Mouse (Mus musculus) cortical plate, adult 2 months (tissue): ENCODE results near the gene Hdac9. TPM values are rescaled to one million over a fixed set of nuclear protein-coding genes. Genes with fewer than 3 reads are reported as not detected.

ENCODE experiments used
- H3K27ac ChIP-seq: fragments of 200-500 bp; 2 replicates; pipeline ENCODE4 v1.5.1; 2012; ENCODE audit warnings: low read length, control low read depth, inconsistent platforms; ENCODE audit not compliant: insufficient read depth
- H3K4me1 ChIP-seq: fragments of 200-500 bp; 2 replicates; pipeline ENCODE4 v1.6.1; 2011; ENCODE audit warnings: low read length; ENCODE audit not compliant: control insufficient read depth, insufficient read depth
- H3K4me3 ChIP-seq: fragments of 200-500 bp; 2 replicates; pipeline ENCODE4 v1.5.1; 2011; ENCODE audit warnings: mild to moderate bottlenecking, low read length, control low read depth; ENCODE audit not compliant: insufficient read depth
- CTCF ChIP-seq: fragments of 200-500 bp; IDR thresholded peaks from 2 replicates; pipeline ENCODE4 v1.5.1; 2011; ENCODE audit warnings: mild to moderate bottlenecking, control low read depth, low read length; ENCODE audit not compliant: insufficient read depth; ENCODE audit errors: extremely low read depth
- POLR2A ChIP-seq: fragments of 200-500 bp; IDR thresholded peaks from 2 replicates; pipeline ENCODE4 v1.6.1; 2011; ENCODE audit warnings: mild to moderate bottlenecking, low read length, control low read depth; ENCODE audit not compliant: insufficient read depth; ENCODE audit errors: extremely low read depth
- polyA plus RNA-seq: library from polyadenylated mRNA; depleted of rRNA; stranded (reverse); fragments of >200 nt; gene quantifications from 2 replicates; pipeline ENCODE4 v1.2.3, GENCODE M21; 2012

Hdac9 gene
- polyA plus RNA-seq, 1 experiment, result 23.8 TPM

DNA sequence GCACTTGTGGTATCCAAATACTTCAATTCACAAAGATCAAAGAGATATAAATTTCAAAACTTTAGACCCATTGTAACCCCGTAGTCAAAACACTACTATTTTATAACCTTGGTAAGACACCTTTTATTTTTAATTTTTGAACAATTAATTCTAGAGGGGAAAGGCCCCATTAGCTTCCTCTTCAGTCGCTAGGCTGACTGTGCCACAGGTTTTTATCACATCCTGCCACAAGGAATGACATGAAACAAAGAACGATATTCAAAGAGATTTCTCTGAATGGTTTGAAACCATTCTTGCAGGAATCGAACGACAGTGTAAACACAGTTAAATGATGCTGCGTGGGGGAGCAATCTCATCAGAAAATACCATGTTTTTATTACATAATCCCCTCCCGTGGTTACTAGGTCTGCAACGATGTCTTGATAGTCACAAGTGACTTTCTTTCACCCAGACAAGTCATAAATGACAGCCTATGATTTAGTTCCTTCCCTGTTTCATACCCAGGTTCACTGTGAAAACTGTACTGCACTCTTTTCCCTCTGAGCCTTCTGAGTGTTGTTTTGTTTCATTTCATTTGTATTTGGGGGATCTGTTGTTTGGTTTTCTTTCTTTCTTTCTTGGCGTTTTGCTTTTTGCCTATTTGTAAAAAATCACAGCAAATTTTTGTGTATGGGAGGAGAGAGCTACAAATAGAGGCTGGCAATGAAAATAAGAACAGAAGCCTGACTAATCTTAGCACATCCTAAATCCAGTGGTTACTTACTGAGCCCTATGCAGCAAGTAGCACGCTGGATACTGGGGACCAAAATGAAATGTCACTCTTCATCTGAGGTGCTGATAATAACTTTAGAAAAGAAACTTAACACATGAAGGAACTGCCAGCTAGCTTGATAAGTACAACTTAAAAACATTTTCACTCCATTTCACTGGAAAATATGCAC lies 105.0 kb downstream of the Hdac9 start:
- Histone ChIP-seq H3K4me3 (no peak overlapping the region), H3K27ac (no peak overlapping the region), H3K4me1 (peaks cover 3% of the 10 kb centered on the region; the same call in 1 of the 2 replicates)
- no peak for TF ChIP-seq POLR2A
- TF ChIP-seq CTCF, result no peak

GRCm38 (mm10) chr12:34810221-34810620 lies 106.7 kb downstream of the Hdac9 start:
- no peak overlapping the region for H3K4me3 ChIP-seq
- H3K4me1 ChIP-seq, result peaks cover 3% of the 10 kb centered on the region; the same call in 1 of the 2 replicates
- no peak overlapping the region for H3K27ac ChIP-seq
- TF ChIP-seq POLR2A (no peak), CTCF (no peak)

DNA sequence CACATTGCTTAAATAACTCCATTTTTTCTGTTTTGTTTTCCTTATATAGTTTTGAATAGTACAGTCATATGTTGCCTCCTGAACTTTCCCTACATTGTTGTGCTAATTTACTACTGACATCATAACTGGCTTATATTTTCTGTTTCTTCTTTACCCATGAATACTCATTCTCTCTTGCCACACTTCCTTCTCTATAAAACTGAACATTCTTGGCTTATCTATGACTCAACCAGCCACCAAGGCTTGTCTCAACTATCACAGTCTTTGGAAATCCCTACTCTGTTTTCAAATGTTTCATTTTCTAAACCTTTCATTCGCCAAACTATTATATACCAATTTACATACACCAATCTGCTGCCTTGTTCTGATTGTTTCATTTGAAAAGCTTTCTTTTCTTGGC lies 108.7 kb downstream of the Hdac9 start:
- TF ChIP-seq POLR2A (no peak), CTCF (no peak)
- Histone ChIP-seq H3K4me1 (peaks cover 3% of the 10 kb centered on the region; the same call in 1 of the 2 replicates), H3K27ac (no peak overlapping the region), H3K4me3 (no peak overlapping the region)

- 0 out of 2 replicates have a peak, but pooled peaks cover 2% of the 10 kb centered on the region for H3K4me1 ChIP-seq
- TF ChIP-seq CTCF, result no peak
- no peak for TF ChIP-seq POLR2A
- no peak overlapping the region for H3K4me3 ChIP-seq
- H3K27ac ChIP-seq, result no peak overlapping the region
Measured at GRCm38 (mm10) chr12:34806528-34806927, 110.4 kb downstream of the Hdac9 start.

DNA sequence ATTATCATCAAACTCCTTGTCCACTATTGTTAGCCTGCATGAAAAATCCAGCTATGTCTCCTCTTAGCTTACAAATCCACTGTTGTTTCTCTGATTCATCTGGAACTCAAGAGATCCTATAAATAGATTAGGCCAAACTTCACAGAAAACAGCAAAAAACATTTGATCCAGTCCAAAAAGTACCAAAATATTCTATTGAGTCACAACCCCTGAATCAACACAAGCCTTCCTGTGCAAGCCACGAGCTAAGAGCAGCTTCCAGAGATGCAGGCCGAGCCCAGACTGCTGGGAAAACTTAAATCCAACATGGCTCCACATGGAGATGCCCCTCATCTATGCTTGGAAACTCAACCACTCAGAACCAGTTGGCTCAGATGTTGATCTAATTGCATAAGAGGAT lies 113.2 kb downstream of the Hdac9 start:
- H3K4me3 ChIP-seq, result no peak overlapping the region
- H3K27ac ChIP-seq, result no peak overlapping the region
- TF ChIP-seq CTCF (no peak), POLR2A (no peak)
- 0 out of 2 replicates have a peak, but pooled peaks cover 2% of the 10 kb centered on the region for H3K4me1 ChIP-seq

DNA sequence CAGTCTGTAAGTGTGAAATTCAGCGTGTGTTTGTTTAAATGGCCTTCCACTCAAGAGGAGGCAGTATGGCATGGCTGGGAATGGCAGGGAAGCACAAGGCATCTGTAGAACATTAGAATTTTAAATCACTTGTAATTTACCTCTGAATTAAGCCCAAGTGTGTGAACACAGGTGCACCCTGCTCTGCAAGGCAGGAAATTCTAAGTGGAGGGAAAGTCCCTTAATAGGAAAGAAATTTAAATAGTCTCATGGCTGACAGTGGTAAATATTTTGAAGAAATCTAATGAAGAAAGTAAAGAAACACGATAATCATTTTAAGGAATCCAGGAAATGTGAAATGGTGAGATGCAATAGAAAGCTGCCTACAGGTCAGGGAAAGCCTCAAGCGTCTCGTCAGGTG lies 114.6 kb downstream of the Hdac9 start:
- H3K4me1 ChIP-seq, result 0 out of 2 replicates have a peak, but pooled peaks cover 2% of the 10 kb centered on the region
- TF ChIP-seq POLR2A (no peak), CTCF (no peak)
- no peak overlapping the region for H3K27ac ChIP-seq
- no peak overlapping the region for H3K4me3 ChIP-seq

DNA sequence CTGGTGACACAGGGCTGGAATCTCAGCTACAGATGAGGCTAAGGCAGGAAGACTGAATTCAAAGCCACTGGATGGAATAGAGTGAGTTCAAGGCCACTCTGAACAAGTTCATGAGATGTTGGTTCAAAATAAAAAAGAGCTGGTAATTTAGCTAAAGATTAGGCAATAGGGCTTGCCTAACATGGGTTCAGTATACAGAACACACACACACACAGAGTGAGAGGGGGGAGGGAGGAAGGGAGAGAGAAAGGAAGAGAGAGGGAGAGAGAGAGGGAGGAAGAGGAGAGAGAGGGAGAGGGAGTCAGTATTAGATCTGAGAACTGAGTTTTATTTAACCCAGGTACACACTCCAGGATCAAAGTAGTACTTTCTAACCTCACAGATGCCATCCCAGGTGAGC lies 115.1 kb downstream of the Hdac9 start:
- Histone ChIP-seq H3K27ac (no peak overlapping the region), H3K4me1 (0 out of 2 replicates have a peak, but pooled peaks cover 2% of the 10 kb centered on the region), H3K4me3 (no peak overlapping the region)
- no peak for TF ChIP-seq POLR2A
- no peak for TF ChIP-seq CTCF

- H3K27ac ChIP-seq, result no peak overlapping the region
- TF ChIP-seq POLR2A (no peak), CTCF (no peak)
- no peaks in the 10 kb centered on the region for H3K4me1 ChIP-seq
- no peak overlapping the region for H3K4me3 ChIP-seq
Measured at GRCm38 (mm10) chr12:34797389-34797788, 119.5 kb downstream of the Hdac9 start.

DNA sequence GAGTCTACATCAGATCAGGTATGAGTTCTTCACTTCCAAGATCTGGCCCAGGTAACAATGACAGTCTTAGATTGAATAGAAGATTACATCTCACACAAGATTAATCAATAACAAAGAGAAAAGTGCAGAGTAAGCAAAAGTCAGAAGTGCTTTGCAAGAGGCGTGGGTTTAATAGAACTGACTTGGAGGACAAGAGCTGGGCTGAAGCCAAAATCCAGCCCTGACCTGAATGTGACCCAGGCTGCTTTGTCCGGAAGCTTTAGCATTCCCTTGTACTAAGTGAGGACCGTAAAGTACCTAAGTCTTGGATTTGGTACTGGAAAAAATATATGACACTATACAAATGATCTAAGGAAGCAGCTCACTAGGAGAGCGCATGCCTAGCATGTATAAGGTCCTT lies 121.4 kb downstream of the Hdac9 start:
- H3K27ac ChIP-seq, result no peak overlapping the region
- TF ChIP-seq CTCF, result no peak
- no peak for TF ChIP-seq POLR2A
- H3K4me3 ChIP-seq, result no peak overlapping the region
- no peaks in the 10 kb centered on the region; the same call in 1 of the 2 replicates for H3K4me1 ChIP-seq

GRCm38 (mm10) chr12:34792113-34792452 lies 124.8 kb downstream of the Hdac9 start:
- Histone ChIP-seq H3K4me3 (no peak overlapping the region), H3K4me1 (no peaks in the 10 kb centered on the region; the same call in 1 of the 2 replicates), H3K27ac (no peak overlapping the region)
- TF ChIP-seq POLR2A, result no peak
- no peak for TF ChIP-seq CTCF
